Mouse (Mus musculus): ENCODE measurements around the gene Cd200r3. TPM values are rescaled to one million over a fixed set of nuclear protein-coding genes. Genes with fewer than 3 reads are reported as not detected.

Gene Cd200r3
- polyA plus RNA-seq, 1 experiment from 2014 or later = not detected

DNA sequence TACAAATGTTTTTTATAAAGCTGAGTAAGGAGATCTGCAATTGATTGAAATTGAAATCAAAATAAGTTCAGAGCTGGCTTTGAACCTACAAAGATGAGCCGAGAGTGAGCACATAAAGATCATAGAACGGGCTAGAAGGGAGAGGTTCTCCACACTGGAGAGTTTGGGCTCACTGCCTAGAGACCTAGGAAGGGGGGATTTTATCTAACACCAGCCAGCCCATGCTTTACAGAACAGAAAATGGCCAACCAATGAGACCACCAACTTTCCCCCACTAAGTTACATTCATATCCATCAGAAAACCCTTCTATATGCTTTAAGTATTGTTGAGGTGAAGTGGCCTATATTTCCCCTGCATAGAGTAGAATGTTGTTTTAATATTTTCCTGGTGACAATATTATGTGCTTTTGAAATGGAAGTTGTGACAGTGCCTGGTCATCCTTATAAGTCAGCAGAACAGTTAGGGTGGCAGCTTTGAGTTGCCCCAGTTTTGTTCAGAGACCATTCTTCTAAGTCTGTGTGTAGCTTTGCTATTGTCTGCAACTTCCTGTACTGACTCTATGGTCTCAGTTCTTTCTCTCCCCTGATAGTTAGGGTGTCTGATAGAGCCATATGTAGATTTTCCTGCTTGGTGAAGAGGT is 77.3 kb downstream of the Cd200r3 start:
- H3K36me3 ChIP-seq (ENCODE audit: control insufficient read depth, insufficient read depth, low read length) = no peaks in the 10 kb centered on the region
- no peaks in the 10 kb centered on the region for H3K4me1 ChIP-seq (ENCODE audit: control insufficient read depth, insufficient read depth, low read length)
- H3K9me3 ChIP-seq (replicated peaks; ENCODE audit: control insufficient read depth, low read length) = no peaks in the 10 kb centered on the region
- DNase-seq (ENCODE audit: low spot score) (no peak), ATAC-seq (no peak)
- H3K4me2 ChIP-seq (ENCODE audit: low read length) = no peak overlapping the region
- WGBS = 88% methylated on average over 2 of the region's 2 CpGs
- H3K27me3 ChIP-seq (replicated peaks; ENCODE audit: control insufficient read depth, insufficient read depth, low read length) = no peaks in the 10 kb centered on the region
- H3K27ac ChIP-seq (ENCODE audit: low read depth, low read length) = no peak overlapping the region
- H3K9ac ChIP-seq (ENCODE audit: low read length) = no peak overlapping the region
- H3K4me3 ChIP-seq (ENCODE audit: low read depth, low read length) = no peak overlapping the region

- DNase-seq (ENCODE audit: low spot score) (no peak), ATAC-seq (no peak)
These were observed 78.0 kb downstream of the Cd200r3 start for GRCm38 (mm10) chr16:45021443-45021842.

DNA sequence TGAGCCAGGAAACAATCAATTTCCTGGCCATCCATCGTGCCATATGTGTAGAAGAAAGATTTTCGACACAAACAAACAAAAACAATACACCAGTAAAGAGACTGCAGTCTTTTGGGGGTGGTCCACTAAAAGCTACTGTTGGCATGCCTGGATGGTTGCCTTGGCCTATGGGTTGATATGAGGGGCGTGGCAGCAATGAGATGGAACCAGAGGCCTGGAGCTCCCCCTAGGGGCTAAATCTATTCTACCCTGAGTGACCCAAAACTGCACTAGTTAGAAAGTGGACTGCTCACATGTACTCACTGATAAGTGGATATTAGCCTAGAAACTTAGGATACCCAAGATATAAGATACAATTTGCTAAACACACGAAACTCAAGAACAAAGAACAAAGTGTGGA is 80.4 kb downstream of the Cd200r3 start:
- no peaks in the 10 kb centered on the region for H3K36me3 ChIP-seq (ENCODE audit: control insufficient read depth, insufficient read depth, low read length)
- H3K4me2 ChIP-seq (ENCODE audit: low read length) = no peak overlapping the region
- no peaks in the 10 kb centered on the region for H3K9me3 ChIP-seq (replicated peaks; ENCODE audit: control insufficient read depth, low read length)
- H3K4me1 ChIP-seq (ENCODE audit: control insufficient read depth, insufficient read depth, low read length) = no peaks in the 10 kb centered on the region
- no peak overlapping the region for H3K9ac ChIP-seq (ENCODE audit: low read length)
- H3K27ac ChIP-seq (ENCODE audit: low read depth, low read length) = no peak overlapping the region
- no peak for ATAC-seq
- no peaks in the 10 kb centered on the region for H3K27me3 ChIP-seq (replicated peaks; ENCODE audit: control insufficient read depth, insufficient read depth, low read length)
- WGBS = 57% methylated on average over 4 of the region's 4 CpGs
- no peak overlapping the region for H3K4me3 ChIP-seq (ENCODE audit: low read depth, low read length)
- DNase-seq (ENCODE audit: low spot score) = no peak

More at GRCm38 (mm10) chr16:45021443-45021842, 78.0 kb downstream of the Cd200r3 start:
- Histone ChIP-seq H3K9me3 (replicated peaks; ENCODE audit: control insufficient read depth, low read length) (no peaks in the 10 kb centered on the region), H3K36me3 (ENCODE audit: control insufficient read depth, insufficient read depth, low read length) (no peaks in the 10 kb centered on the region), H3K4me2 (ENCODE audit: low read length) (no peak overlapping the region), H3K4me3 (ENCODE audit: low read depth, low read length) (no peak overlapping the region), H3K27ac (ENCODE audit: low read depth, low read length) (no peak overlapping the region), H3K27me3 (replicated peaks; ENCODE audit: control insufficient read depth, insufficient read depth, low read length) (no peaks in the 10 kb centered on the region), H3K4me1 (ENCODE audit: control insufficient read depth, insufficient read depth, low read length) (no peaks in the 10 kb centered on the region), H3K9ac (ENCODE audit: low read length) (no peak overlapping the region)

GRCm38 (mm10) chr16:45025321-45025720 is 81.8 kb downstream of the Cd200r3 start:
- Histone ChIP-seq H3K4me2 (ENCODE audit: low read length) (no peak overlapping the region), H3K36me3 (ENCODE audit: control insufficient read depth, insufficient read depth, low read length) (no peaks in the 10 kb centered on the region), H3K27ac (ENCODE audit: low read depth, low read length) (no peak overlapping the region), H3K4me1 (ENCODE audit: control insufficient read depth, insufficient read depth, low read length) (no peaks in the 10 kb centered on the region), H3K9me3 (replicated peaks; ENCODE audit: control insufficient read depth, low read length) (no peaks in the 10 kb centered on the region), H3K4me3 (ENCODE audit: low read depth, low read length) (no peak overlapping the region), H3K27me3 (replicated peaks; ENCODE audit: control insufficient read depth, insufficient read depth, low read length) (no peaks in the 10 kb centered on the region), H3K9ac (ENCODE audit: low read length) (no peak overlapping the region)
- DNase-seq (ENCODE audit: low spot score) (no peak), ATAC-seq (no peak)
- WGBS = 85% methylated on average over 6 of the region's 6 CpGs

GRCm38 (mm10) chr16:45029080-45029479 is 85.6 kb downstream of the Cd200r3 start:
- ATAC-seq (no peak), DNase-seq (ENCODE audit: low spot score) (no peak)
- Histone ChIP-seq H3K36me3 (ENCODE audit: control insufficient read depth, insufficient read depth, low read length) (no peaks in the 10 kb centered on the region), H3K9ac (ENCODE audit: low read length) (no peak overlapping the region), H3K4me1 (ENCODE audit: control insufficient read depth, insufficient read depth, low read length) (no peaks in the 10 kb centered on the region), H3K27ac (ENCODE audit: low read depth, low read length) (no peak overlapping the region), H3K27me3 (replicated peaks; ENCODE audit: control insufficient read depth, insufficient read depth, low read length) (no peaks in the 10 kb centered on the region), H3K4me3 (ENCODE audit: low read depth, low read length) (no peak overlapping the region), H3K4me2 (ENCODE audit: low read length) (no peak overlapping the region), H3K9me3 (replicated peaks; ENCODE audit: control insufficient read depth, low read length) (no peaks in the 10 kb centered on the region)
- 93% methylated on average over 5 of the region's 5 CpGs for WGBS

- no peak for DNase-seq (ENCODE audit: low spot score)
- no peaks in the 10 kb centered on the region for H3K9me3 ChIP-seq (replicated peaks; ENCODE audit: control insufficient read depth, low read length)
- no peak overlapping the region for H3K4me2 ChIP-seq (ENCODE audit: low read length)
- no peak overlapping the region for H3K4me3 ChIP-seq (ENCODE audit: low read depth, low read length)
- H3K27ac ChIP-seq (ENCODE audit: low read depth, low read length) = no peak overlapping the region
- no peak for ATAC-seq
- 95% methylated on average over 1 of the region's 1 CpGs for WGBS
- no peaks in the 10 kb centered on the region for H3K27me3 ChIP-seq (replicated peaks; ENCODE audit: control insufficient read depth, insufficient read depth, low read length)
- H3K9ac ChIP-seq (ENCODE audit: low read length) = no peak overlapping the region
- no peaks in the 10 kb centered on the region for H3K36me3 ChIP-seq (ENCODE audit: control insufficient read depth, insufficient read depth, low read length)
- no peaks in the 10 kb centered on the region for H3K4me1 ChIP-seq (ENCODE audit: control insufficient read depth, insufficient read depth, low read length)
These were observed 86.0 kb downstream of the Cd200r3 start for GRCm38 (mm10) chr16:45029493-45029892.

GRCm38 (mm10) chr16:45030127-45030526 is 86.6 kb downstream of the Cd200r3 start:
- H3K9me3 ChIP-seq (replicated peaks; ENCODE audit: control insufficient read depth, low read length) = no peaks in the 10 kb centered on the region
- no peaks in the 10 kb centered on the region for H3K27me3 ChIP-seq (replicated peaks; ENCODE audit: control insufficient read depth, insufficient read depth, low read length)
- 94% methylated on average over 4 of the region's 4 CpGs for WGBS
- no peak overlapping the region for H3K27ac ChIP-seq (ENCODE audit: low read depth, low read length)
- DNase-seq (ENCODE audit: low spot score) (no peak), ATAC-seq (no peak)
- no peaks in the 10 kb centered on the region for H3K4me1 ChIP-seq (ENCODE audit: control insufficient read depth, insufficient read depth, low read length)
- no peak overlapping the region for H3K4me2 ChIP-seq (ENCODE audit: low read length)
- no peak overlapping the region for H3K9ac ChIP-seq (ENCODE audit: low read length)
- no peak overlapping the region for H3K4me3 ChIP-seq (ENCODE audit: low read depth, low read length)
- H3K36me3 ChIP-seq (ENCODE audit: control insufficient read depth, insufficient read depth, low read length) = no peaks in the 10 kb centered on the region

DNA sequence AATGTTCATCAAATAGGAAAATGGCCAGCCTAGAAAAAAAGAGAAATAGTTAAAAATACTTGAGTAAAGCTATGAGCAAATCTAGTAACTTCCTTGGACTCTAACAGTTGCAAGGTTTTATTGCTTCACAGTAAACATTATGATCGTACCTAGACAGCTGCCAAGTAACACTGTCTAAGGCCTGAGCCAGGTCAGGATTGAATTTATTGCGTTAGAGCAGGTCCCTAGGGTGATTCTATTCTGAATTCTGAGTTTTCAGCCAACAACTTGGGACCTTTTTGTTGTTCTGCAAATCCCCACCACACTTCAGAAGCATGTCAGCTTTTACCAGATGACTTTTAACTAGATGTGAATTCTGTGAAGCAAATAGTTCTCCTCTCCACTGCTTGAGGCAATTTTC is 87.3 kb downstream of the Cd200r3 start:
- DNase-seq (ENCODE audit: low spot score) (no peak), ATAC-seq (no peak)
- no peak overlapping the region for H3K9ac ChIP-seq (ENCODE audit: low read length)
- H3K36me3 ChIP-seq (ENCODE audit: control insufficient read depth, insufficient read depth, low read length) = no peaks in the 10 kb centered on the region
- H3K9me3 ChIP-seq (replicated peaks; ENCODE audit: control insufficient read depth, low read length) = no peaks in the 10 kb centered on the region
- no peak overlapping the region for H3K4me2 ChIP-seq (ENCODE audit: low read length)
- no peaks in the 10 kb centered on the region for H3K4me1 ChIP-seq (ENCODE audit: control insufficient read depth, insufficient read depth, low read length)
- H3K27me3 ChIP-seq (replicated peaks; ENCODE audit: control insufficient read depth, insufficient read depth, low read length) = no peaks in the 10 kb centered on the region
- 75% methylated on average over 2 of the region's 2 CpGs for WGBS
- no peak overlapping the region for H3K27ac ChIP-seq (ENCODE audit: low read depth, low read length)
- no peak overlapping the region for H3K4me3 ChIP-seq (ENCODE audit: low read depth, low read length)

All from forebrain, embryonic 14.5 days (tissue).